Mouse (Mus musculus): Measurements from ENCODE around the gene Gm21969. TPM values are rescaled to one million over a fixed set of nuclear protein-coding genes. Genes with fewer than 3 reads are reported as not detected.

The Gm21969 gene
- total and polyA plus RNA-seq, 3 experiments = 0.02 TPM; not detected in 2

GRCm38 (mm10) chr4:139574156-139574798 is 28.7 kb upstream of the Gm21969 start:
- Histone ChIP-seq H3K4me1 (ENCODE audit: insufficient read depth, low read depth, low read length) (peaks cover 20% of the 10 kb centered on the region), H3K36me3 (replicated peaks) (no peaks in the 10 kb centered on the region), H3K27me3 (ENCODE audit: insufficient read depth, low read length) (peaks cover 37% of the 10 kb centered on the region), H3K4me3 (ENCODE audit: low read depth, low read length) (peak overlapping the region; percentile 72), H3K9me3 (replicated peaks) (peaks cover 16% of the 10 kb centered on the region)
- ATAC-seq (ENCODE audit: extremely low read depth, insufficient number of reproducible peaks, low FRiP score, poor library complexity, severe bottlenecking) (peak; percentile 98), DNase-seq (ENCODE audit: low spot score) (peak; percentile 93)
- no peak for TF ChIP-seq CTCF (IDR thresholded peaks at IDR 0.05; ENCODE audit: low read depth, low read length)
- no peak for TF ChIP-seq TAL1 (conservative IDR thresholded peaks at IDR 0.05; ENCODE audit: low read depth, low read length)
- TF ChIP-seq GATA1 (IDR thresholded peaks at IDR 0.05; ENCODE audit: borderline replicate concordance, low read length) = no peak
- no peak for TF ChIP-seq GATA2 (IDR thresholded peaks at IDR 0.05; ENCODE audit: borderline replicate concordance, low read depth, low read length)
- TF ChIP-seq POLR2AphosphoS5 (IDR thresholded peaks at IDR 0.05; ENCODE audit: insufficient replicate concordance, low read depth, low read length) = no peak

GRCm38 (mm10) chr4:139574799-139575672 is 27.9 kb upstream of the Gm21969 start:
- Histone ChIP-seq H3K4me1 (ENCODE audit: insufficient read depth, low read depth, low read length) (peaks cover 20% of the 10 kb centered on the region), H3K9me3 (replicated peaks) (peaks cover 16% of the 10 kb centered on the region), H3K4me3 (ENCODE audit: low read depth, low read length) (peak overlapping the region; percentile 72), H3K36me3 (replicated peaks) (no peaks in the 10 kb centered on the region), H3K27me3 (ENCODE audit: insufficient read depth, low read length) (peaks cover 40% of the 10 kb centered on the region)
- ATAC-seq (ENCODE audit: extremely low read depth, insufficient number of reproducible peaks, low FRiP score, poor library complexity, severe bottlenecking) (no peak), DNase-seq (ENCODE audit: low spot score) (no peak)
- no peak for TF ChIP-seq POLR2AphosphoS5 (IDR thresholded peaks at IDR 0.05; ENCODE audit: insufficient replicate concordance, low read depth, low read length)
- no peak for TF ChIP-seq TAL1 (conservative IDR thresholded peaks at IDR 0.05; ENCODE audit: low read depth, low read length)
- no peak for TF ChIP-seq CTCF (IDR thresholded peaks at IDR 0.05; ENCODE audit: low read depth, low read length)
- no peak for TF ChIP-seq GATA2 (IDR thresholded peaks at IDR 0.05; ENCODE audit: borderline replicate concordance, low read depth, low read length)
- TF ChIP-seq GATA1 (IDR thresholded peaks at IDR 0.05; ENCODE audit: borderline replicate concordance, low read length) = no peak

- TF ChIP-seq CTCF (IDR thresholded peaks at IDR 0.05; ENCODE audit: low read depth, low read length) (no peak), GATA1 (IDR thresholded peaks at IDR 0.05; ENCODE audit: borderline replicate concordance, low read length) (no peak), POLR2AphosphoS5 (IDR thresholded peaks at IDR 0.05; ENCODE audit: insufficient replicate concordance, low read depth, low read length) (no peak), TAL1 (conservative IDR thresholded peaks at IDR 0.05; ENCODE audit: low read depth, low read length) (no peak), GATA2 (IDR thresholded peaks at IDR 0.05; ENCODE audit: borderline replicate concordance, low read depth, low read length) (no peak)
- Histone ChIP-seq H3K4me3 (ENCODE audit: low read depth, low read length) (peak overlapping the region; percentile 72; the same call in 1 of the 2 replicates), H3K9me3 (replicated peaks) (peaks cover 16% of the 10 kb centered on the region), H3K36me3 (replicated peaks) (no peaks in the 10 kb centered on the region), H3K4me1 (ENCODE audit: insufficient read depth, low read depth, low read length) (peaks cover 20% of the 10 kb centered on the region), H3K27me3 (ENCODE audit: insufficient read depth, low read length) (peaks cover 43% of the 10 kb centered on the region)
- DNase-seq (ENCODE audit: low spot score) = no peak
- ATAC-seq (ENCODE audit: extremely low read depth, insufficient number of reproducible peaks, low FRiP score, poor library complexity, severe bottlenecking) = no peak
These were observed 27.3 kb upstream of the Gm21969 start for GRCm38 (mm10) chr4:139575673-139576003.

- ATAC-seq (ENCODE audit: extremely low read depth, insufficient number of reproducible peaks, low FRiP score, poor library complexity, severe bottlenecking) = no peak
- no peak for TF ChIP-seq TAL1 (conservative IDR thresholded peaks at IDR 0.05; ENCODE audit: low read depth, low read length)
- no peak for TF ChIP-seq POLR2AphosphoS5 (IDR thresholded peaks at IDR 0.05; ENCODE audit: insufficient replicate concordance, low read depth, low read length)
- no peak for TF ChIP-seq CTCF (IDR thresholded peaks at IDR 0.05; ENCODE audit: low read depth, low read length)
- TF ChIP-seq GATA1 (IDR thresholded peaks at IDR 0.05; ENCODE audit: borderline replicate concordance, low read length) = no peak
- no peak for TF ChIP-seq GATA2 (IDR thresholded peaks at IDR 0.05; ENCODE audit: borderline replicate concordance, low read depth, low read length)
- H3K4me3 ChIP-seq (ENCODE audit: low read depth, low read length) = no peak overlapping the region
These were observed 26.6 kb upstream of the Gm21969 start for GRCm38 (mm10) chr4:139576251-139576880.

GRCm38 (mm10) chr4:139577006-139577405 is 26.0 kb upstream of the Gm21969 start:
- Histone ChIP-seq H3K4me1 (ENCODE audit: insufficient read depth, low read depth, low read length) (peaks cover 20% of the 10 kb centered on the region), H3K4me3 (ENCODE audit: low read depth, low read length) (no peak overlapping the region), H3K36me3 (replicated peaks) (no peaks in the 10 kb centered on the region), H3K9me3 (replicated peaks) (peaks cover 16% of the 10 kb centered on the region), H3K27me3 (ENCODE audit: insufficient read depth, low read length) (peaks cover 55% of the 10 kb centered on the region)
- ATAC-seq (ENCODE audit: extremely low read depth, insufficient number of reproducible peaks, low FRiP score, poor library complexity, severe bottlenecking) = no peak
- TF ChIP-seq CTCF (IDR thresholded peaks at IDR 0.05; ENCODE audit: low read depth, low read length) (no peak), GATA1 (IDR thresholded peaks at IDR 0.05; ENCODE audit: borderline replicate concordance, low read length) (no peak), TAL1 (conservative IDR thresholded peaks at IDR 0.05; ENCODE audit: low read depth, low read length) (no peak), POLR2AphosphoS5 (IDR thresholded peaks at IDR 0.05; ENCODE audit: insufficient replicate concordance, low read depth, low read length) (no peak), GATA2 (IDR thresholded peaks at IDR 0.05; ENCODE audit: borderline replicate concordance, low read depth, low read length) (no peak)
- DNase-seq (ENCODE audit: low spot score) = no peak

More at GRCm38 (mm10) chr4:139576251-139576880, 26.6 kb upstream of the Gm21969 start:
- peaks cover 20% of the 10 kb centered on the region for H3K4me1 ChIP-seq (ENCODE audit: insufficient read depth, low read depth, low read length)
- H3K9me3 ChIP-seq (replicated peaks) = peaks cover 16% of the 10 kb centered on the region
- H3K27me3 ChIP-seq (ENCODE audit: insufficient read depth, low read length) = peaks cover 50% of the 10 kb centered on the region
- DNase-seq (ENCODE audit: low spot score) = no peak
- no peaks in the 10 kb centered on the region for H3K36me3 ChIP-seq (replicated peaks)

All from G1E (cell line).